In genomic region chr10:14089488-14089887, GRCm38 (mm10) we compare ENCODE assay signal across 8 mouse cellular contexts.
DNase-seq lines count a peak whose midpoint lies in the region; ATAC-seq and TF ChIP-seq lines count a peak whose summit lies in the region.

No protein-coding gene starts in this region.

- H3K9ac ChIP-seq in midbrain, embryonic 11.5 days (ENCODE audit: low read length) = no peak overlapping the region
- H3K9ac ChIP-seq in intestine, embryonic 16.5 days (ENCODE audit: low read depth, low read length) = no peak overlapping the region

- DNase-seq in adrenal gland, postnatal 25 days = peak; percentile 9
- no peak for DNase-seq in adrenal gland, postnatal 4 days (ENCODE audit: low spot score in 2 of 2)
- no peak for DNase-seq in layer of hippocampus, adult 2 months (ENCODE audit: low spot score in 2 of 2)
- no peak for DNase-seq in layer of hippocampus, postnatal 10 days (ENCODE audit: low spot score in 2 of 2)
- DNase-seq in midbrain, embryonic 11.5 days (ENCODE audit: low spot score, missing footprints) = no peak
- no peak for DNase-seq in layer of hippocampus, adult 8-10 months (ENCODE audit: low spot score in 2 of 2)

- H3K9me3 ChIP-seq in midbrain, embryonic 11.5 days (ENCODE audit: control insufficient read depth, low read length) = no peaks in the 10 kb centered on the region
- no peaks in the 10 kb centered on the region for H3K9me3 ChIP-seq in intestine, embryonic 16.5 days (ENCODE audit: control insufficient read depth, low read length)

- peak; percentile 48; the same call in 1 of the 2 replicates for ATAC-seq in midbrain, embryonic 11.5 days (ENCODE audit: low FRiP score)
- ATAC-seq in intestine, embryonic 16.5 days = no peak

- no peak for TF ChIP-seq POLR2A in bone marrow, adult 2 months (IDR thresholded peaks at IDR 0.05; ENCODE audit: borderline replicate concordance, control insufficient read depth, low read depth, low read length)

- TF ChIP-seq CTCF in layer of hippocampus, adult 2 months (conservative IDR thresholded peaks at IDR 0.05) = peak; percentile 72
- TF ChIP-seq CTCF in bone marrow, adult 2 months (IDR thresholded peaks at IDR 0.05; ENCODE audit: control insufficient read depth, insufficient read depth, low read length) = peak; percentile 23; the same call in 1 of the 2 replicates

- H3K27ac ChIP-seq in layer of hippocampus, adult 2 months = no peak overlapping the region
- no peak overlapping the region for H3K27ac ChIP-seq in bone marrow, adult 2 months (ENCODE audit: control insufficient read depth, insufficient read depth, low read depth, low read length, poor library complexity)
- no peak overlapping the region for H3K27ac ChIP-seq in midbrain, embryonic 11.5 days (ENCODE audit: low read depth, low read length)
- H3K27ac ChIP-seq in intestine, embryonic 16.5 days (ENCODE audit: low read length) = no peak overlapping the region

- H3K4me2 ChIP-seq in midbrain, embryonic 11.5 days = no peak overlapping the region
- no peak overlapping the region for H3K4me2 ChIP-seq in intestine, embryonic 16.5 days (ENCODE audit: low read depth, low read length)

- WGBS in bone marrow, adult 2 months = 82% methylated on average over 9 of the region's 9 CpGs
- 52% methylated on average over 9 of the region's 9 CpGs for WGBS in midbrain, embryonic 11.5 days
- WGBS in intestine, embryonic 16.5 days = 63% methylated on average over 9 of the region's 9 CpGs

- no peaks in the 10 kb centered on the region for H3K27me3 ChIP-seq in midbrain, embryonic 11.5 days (ENCODE audit: control insufficient read depth, insufficient read depth, low read length)
- no peaks in the 10 kb centered on the region for H3K27me3 ChIP-seq in intestine, embryonic 16.5 days (replicated peaks; ENCODE audit: control insufficient read depth, insufficient read depth, low read length)

- H3K36me3 ChIP-seq in midbrain, embryonic 11.5 days (ENCODE audit: control insufficient read depth, insufficient read depth, low read length) = no peaks in the 10 kb centered on the region
- H3K36me3 ChIP-seq in intestine, embryonic 16.5 days (ENCODE audit: control insufficient read depth, insufficient read depth, low read length) = no peaks in the 10 kb centered on the region

- no peak overlapping the region for H3K4me3 ChIP-seq in layer of hippocampus, adult 2 months
- no peak overlapping the region for H3K4me3 ChIP-seq in bone marrow, adult 2 months (replicated peaks; ENCODE audit: control insufficient read depth, low read depth, low read length)
- no peak overlapping the region for H3K4me3 ChIP-seq in midbrain, embryonic 11.5 days (ENCODE audit: low read depth, low read length)
- no peak overlapping the region for H3K4me3 ChIP-seq in intestine, embryonic 16.5 days (ENCODE audit: low read length)

- H3K4me1 ChIP-seq in bone marrow, adult 2 months (ENCODE audit: control insufficient read depth, insufficient read depth, low read length) = peaks cover 2% of the 10 kb centered on the region
- no peaks in the 10 kb centered on the region for H3K4me1 ChIP-seq in midbrain, embryonic 11.5 days (ENCODE audit: control insufficient read depth, insufficient read depth, low read length)
- H3K4me1 ChIP-seq in intestine, embryonic 16.5 days (ENCODE audit: control insufficient read depth, insufficient read depth, low read length) = no peaks in the 10 kb centered on the region
